Mouse (Mus musculus) retina, postnatal 7 days (tissue): ENCODE data around the gene Vsig2.

Source experiments
- DNase-seq: peaks from one replicate; pipeline ENCODE4 v3.0.0-alpha.2; 2012; ENCODE audit warnings: low read depth, low spot score

Gene Vsig2

GRCm38 (mm10) chr9:37560617-37561016, 21.6 kb downstream of the Vsig2 start:
- DNase-seq, result no peak

- DNase-seq, result no peak
Observed at GRCm38 (mm10) chr9:37563805-37564204, 24.8 kb downstream of the Vsig2 start.

GRCm38 (mm10) chr9:37567019-37567418, 28.0 kb downstream of the Vsig2 start:
- no peak for DNase-seq

- no peak for DNase-seq
Observed at GRCm38 (mm10) chr9:37567454-37567853, 28.4 kb downstream of the Vsig2 start.

GRCm38 (mm10) chr9:37567892-37568604, 29.0 kb downstream of the Vsig2 start:
- DNase-seq, result no peak

- DNase-seq, result no peak
Observed at GRCm38 (mm10) chr9:37568605-37569214, 29.7 kb downstream of the Vsig2 start.

GRCm38 (mm10) chr9:37569231-37569835, 30.3 kb downstream of the Vsig2 start:
- DNase-seq, result no peak

GRCm38 (mm10) chr9:37572204-37572876, 33.3 kb downstream of the Vsig2 start:
- DNase-seq, result no peak

- DNase-seq, result no peak
Observed at GRCm38 (mm10) chr9:37576436-37576930, 37.4 kb downstream of the Vsig2 start.

GRCm38 (mm10) chr9:37583594-37583993, 44.5 kb downstream of the Vsig2 start:
- DNase-seq, result no peak

GRCm38 (mm10) chr9:37586718-37587117, 47.7 kb downstream of the Vsig2 start:
- no peak for DNase-seq

- DNase-seq, result no peak
Observed at GRCm38 (mm10) chr9:37590381-37590780, 51.3 kb downstream of the Vsig2 start.

GRCm38 (mm10) chr9:37592025-37592424, 53.0 kb downstream of the Vsig2 start:
- no peak for DNase-seq

GRCm38 (mm10) chr9:37592633-37593032, 53.6 kb downstream of the Vsig2 start:
- DNase-seq, result no peak

- no peak for DNase-seq
Observed at GRCm38 (mm10) chr9:37593690-37594089, 54.6 kb downstream of the Vsig2 start.
